Mouse (Mus musculus) hindbrain, embryonic 13.5 days (tissue): ENCODE measurements around the gene BC029722. TPM values are rescaled to one million over a fixed set of nuclear protein-coding genes. Genes with fewer than 3 reads are reported as not detected.

ENCODE experiments used
- ATAC-seq: fragments of 200-750 bp; cut with Nextera tagmentation; 2 replicates; pipeline ENCODE4 v1.8.0; 2017; ENCODE audit warnings: moderate TSS enrichment; ENCODE audit not compliant: low FRiP score
- H3K27ac ChIP-seq: fragments of 300-500 bp; sonication (generic); 2 replicates; pipeline ENCODE4 v1.5.1; 2015; ENCODE audit warnings: inconsistent platforms, mild to moderate bottlenecking, moderate library complexity
- H3K27me3 ChIP-seq: fragments of 300-500 bp; sonication (generic); 2 replicates; pipeline ENCODE4 v1.6.1; 2015; ENCODE audit warnings: mild to moderate bottlenecking, inconsistent platforms
- H3K36me3 ChIP-seq: fragments of 300-500 bp; sonication (generic); 2 replicates; pipeline ENCODE4 v1.6.1; 2015; ENCODE audit warnings: mild to moderate bottlenecking, inconsistent platforms
- H3K4me1 ChIP-seq: fragments of 300-500 bp; sonication (generic); replicated peaks from 2 replicates; pipeline ENCODE4 v1.6.1; 2015; ENCODE audit warnings: inconsistent platforms
- H3K4me2 ChIP-seq: fragments of 300-500 bp; sonication (generic); 2 replicates; pipeline ENCODE4 v1.6.1; 2015; ENCODE audit warnings: inconsistent platforms, mild to moderate bottlenecking, moderate library complexity
- H3K4me3 ChIP-seq: fragments of 300-500 bp; sonication (generic); 2 replicates; pipeline ENCODE4 v1.5.1; 2015; ENCODE audit warnings: mild to moderate bottlenecking, inconsistent platforms
- H3K9ac ChIP-seq: fragments of 300-500 bp; sonication (generic); 2 replicates; pipeline ENCODE4 v1.6.1; 2015; ENCODE audit warnings: mild to moderate bottlenecking, inconsistent platforms
- H3K9me3 ChIP-seq: fragments of 300-500 bp; sonication (generic); 2 replicates; pipeline ENCODE4 v1.6.1; 2016; ENCODE audit warnings: inconsistent platforms
- WGBS: fragments of 180-500 bp; shearing (Covaris S2); methylation state at CpG from one replicate; pipeline ENCODE4 v1.1.7; 2015; 5-methylcytosine and 5-hydroxymethylcytosine counted together
- polyA plus RNA-seq: library from polyadenylated mRNA; unstranded; fragments of >200 nt; fragmentation: Nextera tagmentation; extraction: Ambion mirVana; gene quantifications from 2 replicates; pipeline ENCODE4 v1.2.1, GENCODE M21; 2015

BC029722 gene
- polyA plus RNA-seq, 1 experiment from 2014 or later = 28.5 TPM

DNA sequence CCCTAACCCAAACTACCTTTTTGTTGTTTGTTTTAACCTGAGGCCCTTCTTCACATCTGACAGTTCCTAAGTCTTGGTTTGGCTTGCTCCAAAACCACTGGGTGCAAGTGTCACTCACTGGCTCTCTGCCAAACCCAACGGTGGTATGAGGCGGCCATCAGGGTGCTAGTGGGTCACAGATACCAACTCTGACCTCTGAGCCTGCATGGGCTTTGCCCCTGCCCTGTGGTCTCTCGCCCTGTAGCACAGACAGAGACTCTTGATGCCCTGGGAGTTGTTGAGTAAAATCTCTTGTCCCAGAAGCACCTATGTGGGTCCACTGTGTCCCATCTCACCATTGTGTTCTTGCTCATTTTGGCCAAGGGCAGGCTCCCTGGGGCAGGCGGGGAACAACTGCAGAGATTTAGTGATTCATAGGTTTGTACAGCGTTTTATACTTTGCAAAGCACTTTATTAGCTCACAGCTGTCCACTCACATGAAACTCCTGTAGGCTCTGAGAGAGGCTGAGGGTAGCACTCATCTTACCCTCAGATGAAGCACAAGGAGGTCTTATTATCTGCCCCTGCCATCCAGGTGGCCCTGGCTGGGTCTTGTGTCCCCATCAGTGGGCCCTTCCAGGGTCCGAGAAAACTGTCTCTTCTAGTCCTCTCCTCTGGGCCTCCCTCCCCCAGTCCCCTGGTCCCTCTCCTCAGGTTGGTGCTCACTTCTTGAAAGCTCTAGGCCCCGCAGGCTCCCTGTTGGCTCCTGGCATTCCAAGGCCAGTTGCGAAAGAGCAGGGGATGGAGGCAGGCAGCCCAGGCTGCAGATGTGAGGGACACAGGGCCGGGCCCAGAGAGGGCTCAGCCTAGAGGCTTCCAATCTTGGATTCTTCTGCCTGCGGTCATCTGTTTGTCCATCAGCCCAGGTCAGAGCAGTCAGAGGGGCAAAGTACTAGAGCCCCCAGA, 1.7 kb downstream of the BC029722 start:
- H3K36me3 ChIP-seq = peaks cover 70% of the 10 kb centered on the region
- H3K4me3 ChIP-seq = no peak overlapping the region
- no peaks in the 10 kb centered on the region for H3K27me3 ChIP-seq
- peak overlapping the region; percentile 83 for H3K4me2 ChIP-seq
- whole genome bisulfite sequencing = 83% methylated on average over 10 of the region's 10 CpGs
- H3K27ac ChIP-seq = no peak overlapping the region; the same call in 1 of the 2 replicates
- H3K9me3 ChIP-seq = no peaks in the 10 kb centered on the region
- ATAC-seq = no peak
- peak overlapping the region; percentile 90 for H3K9ac ChIP-seq
- peaks cover 35% of the 10 kb centered on the region for H3K4me1 ChIP-seq

DNA sequence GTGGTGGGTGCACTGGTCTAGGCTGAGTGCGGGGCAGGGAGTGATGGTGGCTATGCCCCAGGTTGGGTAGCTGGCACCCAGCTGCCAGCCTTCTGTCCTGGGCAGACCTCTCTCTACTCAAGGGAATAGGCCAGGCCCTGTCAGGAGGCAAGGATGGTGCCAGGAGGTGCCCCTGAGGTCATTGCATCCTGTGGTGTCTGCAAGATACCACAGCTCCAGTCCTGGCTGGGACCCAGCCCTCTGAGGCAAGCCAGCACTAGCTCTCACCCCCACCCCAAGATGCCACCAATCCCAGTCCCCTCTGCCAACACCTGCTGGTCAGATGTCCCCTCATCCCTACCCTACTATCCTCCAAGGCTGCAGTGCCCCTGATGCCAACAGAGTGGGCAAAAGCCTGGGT, 3.0 kb downstream of the BC029722 start:
- H3K9ac ChIP-seq = no peak overlapping the region; the same call in 1 of the 2 replicates
- H3K4me3 ChIP-seq = no peak overlapping the region
- H3K4me1 ChIP-seq = peaks cover 35% of the 10 kb centered on the region
- peaks cover 62% of the 10 kb centered on the region for H3K36me3 ChIP-seq
- no peak for ATAC-seq
- H3K27me3 ChIP-seq = no peaks in the 10 kb centered on the region
- no peak overlapping the region for H3K4me2 ChIP-seq
- H3K27ac ChIP-seq = no peak overlapping the region
- H3K9me3 ChIP-seq = no peaks in the 10 kb centered on the region
- WGBS = 95% methylated on average over 1 of the region's 1 CpGs

DNA sequence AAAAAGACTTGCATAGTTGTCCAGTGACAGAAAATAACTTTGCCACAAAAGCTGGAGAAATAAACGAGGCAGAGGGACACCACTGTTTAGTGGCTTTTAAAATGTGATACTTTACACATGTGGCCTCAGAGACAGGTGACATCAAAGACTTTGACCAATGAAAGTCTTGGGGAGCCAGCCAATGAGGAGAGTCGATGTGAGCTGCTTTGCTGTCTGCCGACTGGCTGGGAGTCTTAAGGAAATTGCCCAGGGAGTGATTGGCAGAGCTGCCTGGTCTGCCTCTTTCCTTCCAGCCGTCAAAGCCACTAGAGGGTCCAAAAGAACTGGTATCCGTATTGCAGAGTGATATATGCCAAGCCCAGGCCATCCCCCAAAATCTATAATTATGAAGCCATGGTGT, 4.4 kb downstream of the BC029722 start:
- peaks cover 62% of the 10 kb centered on the region for H3K36me3 ChIP-seq

DNA sequence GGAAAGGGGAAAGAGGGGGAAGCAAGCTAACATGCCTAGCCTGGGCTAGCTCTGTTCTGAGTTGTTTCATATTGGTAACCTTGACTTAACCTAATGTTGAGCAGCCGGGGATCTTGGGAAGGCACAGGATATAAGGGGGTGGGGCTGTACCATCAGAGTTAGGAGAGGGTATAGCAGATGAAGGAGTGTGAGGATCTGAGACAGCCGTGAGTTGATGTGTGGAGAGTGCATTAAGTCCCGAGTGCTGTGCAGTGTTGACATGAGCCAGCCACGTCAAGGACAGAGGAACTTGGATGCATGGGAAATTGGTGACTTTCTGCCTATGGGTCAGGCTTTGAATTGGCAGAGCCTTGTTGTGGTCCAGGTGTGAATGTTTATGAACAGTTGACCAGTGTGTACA, 6.6 kb downstream of the BC029722 start:
- Histone ChIP-seq H3K27ac (no peak overlapping the region), H3K36me3 (peaks cover 68% of the 10 kb centered on the region), H3K9ac (no peak overlapping the region), H3K27me3 (no peaks in the 10 kb centered on the region), H3K4me1 (peaks cover 10% of the 10 kb centered on the region), H3K4me2 (no peak overlapping the region), H3K9me3 (no peaks in the 10 kb centered on the region), H3K4me3 (no peak overlapping the region)
- 78% methylated on average over 4 of the region's 4 CpGs for WGBS
- ATAC-seq = no peak

More for the DNA sequence above, 4.4 kb downstream of the BC029722 start:
- no peak overlapping the region for H3K9ac ChIP-seq
- H3K27me3 ChIP-seq = no peaks in the 10 kb centered on the region
- no peaks in the 10 kb centered on the region for H3K9me3 ChIP-seq
- no peak overlapping the region for H3K27ac ChIP-seq
- peaks cover 32% of the 10 kb centered on the region for H3K4me1 ChIP-seq
- ATAC-seq = no peak
- H3K4me2 ChIP-seq = no peak overlapping the region
- H3K4me3 ChIP-seq = no peak overlapping the region
- WGBS = 43% methylated on average over 5 of the region's 5 CpGs

DNA sequence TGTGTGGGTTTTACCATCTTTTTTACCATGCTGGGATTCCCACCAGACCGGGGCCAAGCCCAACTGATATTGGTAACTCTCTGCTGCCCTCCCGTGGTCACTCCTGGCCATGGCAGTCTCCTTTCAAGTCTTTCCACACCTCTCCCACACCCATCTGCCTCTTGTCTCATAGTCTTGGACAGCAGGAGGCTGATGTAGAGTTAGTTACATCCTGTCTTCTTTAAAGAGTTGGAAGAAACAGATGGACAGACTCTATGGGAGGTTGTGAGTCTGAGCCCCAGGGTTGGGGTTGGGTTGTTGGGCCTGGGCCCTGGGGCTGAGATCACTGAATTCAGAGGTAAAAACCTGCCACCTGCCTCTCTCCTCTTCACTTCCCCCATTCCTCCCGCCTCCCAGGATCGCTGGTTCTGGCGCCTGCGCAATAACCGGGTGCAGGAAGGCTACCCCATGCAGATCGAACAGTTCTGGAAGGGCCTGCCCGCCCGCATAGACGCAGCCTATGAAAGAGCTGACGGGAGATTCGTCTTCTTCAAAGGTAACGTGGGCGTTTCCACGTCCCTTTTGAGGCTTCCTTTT, 7.3 kb downstream of the BC029722 start:
- Histone ChIP-seq H3K9ac (no peak overlapping the region), H3K4me3 (no peak overlapping the region), H3K9me3 (no peaks in the 10 kb centered on the region), H3K27ac (no peak overlapping the region), H3K36me3 (peaks cover 68% of the 10 kb centered on the region), H3K27me3 (no peaks in the 10 kb centered on the region), H3K4me2 (no peak overlapping the region), H3K4me1 (peaks cover 6% of the 10 kb centered on the region; the same call in 1 of the 2 replicates)
- ATAC-seq = no peak
- WGBS = 39% methylated on average over 16 of the region's 16 CpGs

DNA sequence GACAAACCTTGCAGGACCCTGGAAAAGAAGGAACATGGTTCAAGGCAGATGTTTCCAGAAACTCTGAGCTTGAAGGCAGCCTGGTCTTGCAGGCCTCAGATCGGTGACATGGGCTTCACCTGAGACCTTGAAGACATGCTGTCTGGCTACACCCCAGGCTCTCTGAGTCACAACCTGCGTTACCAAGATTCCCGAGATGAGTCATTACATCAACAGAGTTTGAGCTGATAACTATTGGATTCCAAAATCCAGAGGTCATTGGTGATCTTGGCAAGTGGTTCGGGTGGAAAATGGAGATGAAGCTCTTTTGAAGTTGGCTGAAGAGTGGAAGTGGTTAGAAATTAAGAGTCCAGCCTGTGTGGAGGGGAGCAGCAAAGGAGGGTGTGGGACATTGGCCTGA, 9.6 kb downstream of the BC029722 start:
- Histone ChIP-seq H3K36me3 (peaks cover 58% of the 10 kb centered on the region), H3K9ac (no peak overlapping the region), H3K27ac (no peak overlapping the region), H3K27me3 (no peaks in the 10 kb centered on the region), H3K4me1 (peaks cover 6% of the 10 kb centered on the region; the same call in 1 of the 2 replicates), H3K9me3 (no peaks in the 10 kb centered on the region), H3K4me3 (no peak overlapping the region), H3K4me2 (no peak overlapping the region)
- 89% methylated on average over 4 of the region's 4 CpGs for WGBS
- ATAC-seq = no peak

DNA sequence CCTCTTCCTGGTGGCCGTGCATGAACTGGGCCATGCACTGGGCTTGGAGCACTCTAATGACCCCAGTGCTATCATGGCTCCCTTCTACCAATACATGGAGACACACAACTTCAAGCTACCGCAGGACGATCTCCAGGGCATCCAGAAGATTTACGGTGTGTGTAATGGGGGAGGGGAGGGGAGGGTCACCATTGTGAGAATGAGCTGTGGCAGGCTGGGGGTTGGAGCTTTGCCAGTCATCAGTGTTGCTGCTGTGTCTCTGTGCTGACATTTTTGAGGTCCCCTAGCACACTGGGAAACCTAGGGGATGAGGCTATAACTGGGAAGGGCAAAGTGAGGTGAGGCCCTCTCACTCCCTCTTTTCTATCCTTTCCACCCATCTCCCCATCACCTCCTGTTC, 11.8 kb downstream of the BC029722 start:
- H3K4me3 ChIP-seq = no peak overlapping the region
- WGBS = 74% methylated on average over 4 of the region's 4 CpGs
- no peak for ATAC-seq

DNA sequence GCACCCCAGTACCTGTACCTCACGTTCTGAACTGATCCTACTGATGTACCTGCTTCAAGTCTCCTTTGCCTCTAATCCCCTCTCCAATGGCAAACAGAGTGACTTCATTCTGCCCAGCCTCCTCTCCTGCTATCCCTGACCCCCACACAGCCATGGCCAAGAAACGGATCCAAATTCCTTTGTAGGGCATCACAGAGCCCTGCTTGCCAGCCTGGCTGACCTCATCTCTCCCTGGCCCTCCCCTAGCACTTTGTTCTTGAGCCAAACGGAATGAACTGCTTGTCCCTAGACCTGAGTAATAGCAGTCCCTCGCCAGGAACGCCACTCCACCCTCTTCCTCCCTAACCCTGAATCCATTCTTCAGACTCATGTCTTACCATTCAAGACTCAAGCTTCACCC, 12.7 kb downstream of the BC029722 start:
- Histone ChIP-seq H3K4me1 (peaks cover 4% of the 10 kb centered on the region; the same call in 1 of the 2 replicates), H3K9me3 (no peaks in the 10 kb centered on the region), H3K4me2 (no peak overlapping the region), H3K36me3 (peaks cover 72% of the 10 kb centered on the region), H3K27ac (no peak overlapping the region), H3K4me3 (no peak overlapping the region), H3K27me3 (no peaks in the 10 kb centered on the region), H3K9ac (no peak overlapping the region)
- 80% methylated on average over 5 of the region's 5 CpGs for WGBS
- no peak for ATAC-seq

More for the DNA sequence above, 11.8 kb downstream of the BC029722 start:
- H3K9ac ChIP-seq = no peak overlapping the region
- no peaks in the 10 kb centered on the region for H3K9me3 ChIP-seq
- H3K27me3 ChIP-seq = no peaks in the 10 kb centered on the region
- H3K4me1 ChIP-seq = peaks cover 4% of the 10 kb centered on the region; the same call in 1 of the 2 replicates
- H3K36me3 ChIP-seq = peaks cover 64% of the 10 kb centered on the region
- no peak overlapping the region for H3K27ac ChIP-seq
- no peak overlapping the region for H3K4me2 ChIP-seq

DNA sequence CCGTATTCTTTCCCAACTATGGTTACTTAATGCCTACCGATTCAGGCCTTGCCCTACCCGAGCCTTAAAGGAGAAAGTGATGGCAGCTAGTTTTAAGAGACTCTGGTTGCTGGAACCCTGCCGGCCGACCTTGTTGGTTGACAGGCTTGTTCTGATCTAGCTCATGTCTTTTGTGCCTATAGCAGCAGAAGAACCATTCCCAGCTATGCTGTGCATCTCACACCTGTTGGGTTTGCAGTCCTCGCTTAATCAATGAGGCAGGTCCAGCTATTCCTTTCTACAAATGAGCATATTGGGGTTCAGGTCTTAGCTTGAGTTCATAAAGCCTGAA, 13.3 kb downstream of the BC029722 start:
- no peak for ATAC-seq
- Histone ChIP-seq H3K36me3 (peaks cover 72% of the 10 kb centered on the region), H3K9ac (no peak overlapping the region), H3K27ac (no peak overlapping the region), H3K9me3 (no peaks in the 10 kb centered on the region), H3K4me1 (peaks cover 4% of the 10 kb centered on the region; the same call in 1 of the 2 replicates), H3K4me3 (no peak overlapping the region), H3K4me2 (no peak overlapping the region), H3K27me3 (no peaks in the 10 kb centered on the region)
- WGBS = 87% methylated on average over 6 of the region's 6 CpGs

DNA sequence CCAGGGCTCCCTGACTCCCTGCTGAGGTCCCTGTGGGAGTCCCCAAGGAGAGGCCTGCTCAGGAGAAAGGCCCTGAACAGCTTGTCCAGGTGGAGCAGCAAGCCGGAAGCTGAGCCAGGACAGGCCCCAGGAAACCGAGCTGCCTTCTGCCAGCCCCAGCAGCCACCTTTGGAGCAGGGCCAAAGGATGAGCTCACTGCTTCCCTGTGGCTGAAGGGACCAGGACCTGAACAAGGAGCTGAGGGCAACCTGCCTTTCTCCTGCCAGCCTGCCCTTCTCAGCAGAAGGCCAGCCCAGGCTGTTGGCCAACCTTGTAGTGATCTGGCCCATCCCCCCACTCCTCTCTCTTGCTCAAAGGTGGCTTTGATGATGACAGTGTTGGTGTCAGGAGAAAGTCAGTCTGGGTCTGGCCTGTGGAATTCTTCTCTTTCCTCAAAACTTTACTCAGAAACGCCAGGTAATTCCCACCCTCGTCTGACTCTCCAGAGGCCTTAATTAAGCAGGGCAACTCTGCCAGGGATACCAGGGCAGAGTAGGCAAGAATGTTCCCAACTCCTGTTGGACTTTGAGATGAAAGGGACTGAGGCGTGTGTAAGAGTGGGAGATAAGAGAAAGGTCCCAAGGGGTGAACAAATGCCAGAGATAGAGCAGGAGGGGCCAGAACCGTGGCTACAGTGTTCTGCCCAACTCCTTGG, 13.8 kb downstream of the BC029722 start:
- H3K27me3 ChIP-seq = no peaks in the 10 kb centered on the region
- H3K4me3 ChIP-seq = no peak overlapping the region
- no peaks in the 10 kb centered on the region for H3K9me3 ChIP-seq
- H3K9ac ChIP-seq = no peak overlapping the region
- ATAC-seq = no peak
- 69% methylated on average over 6 of the region's 6 CpGs for WGBS
- H3K4me2 ChIP-seq = no peak overlapping the region
- no peak overlapping the region for H3K27ac ChIP-seq
- H3K4me1 ChIP-seq = peaks cover 4% of the 10 kb centered on the region; the same call in 1 of the 2 replicates
- H3K36me3 ChIP-seq = peaks cover 72% of the 10 kb centered on the region

DNA sequence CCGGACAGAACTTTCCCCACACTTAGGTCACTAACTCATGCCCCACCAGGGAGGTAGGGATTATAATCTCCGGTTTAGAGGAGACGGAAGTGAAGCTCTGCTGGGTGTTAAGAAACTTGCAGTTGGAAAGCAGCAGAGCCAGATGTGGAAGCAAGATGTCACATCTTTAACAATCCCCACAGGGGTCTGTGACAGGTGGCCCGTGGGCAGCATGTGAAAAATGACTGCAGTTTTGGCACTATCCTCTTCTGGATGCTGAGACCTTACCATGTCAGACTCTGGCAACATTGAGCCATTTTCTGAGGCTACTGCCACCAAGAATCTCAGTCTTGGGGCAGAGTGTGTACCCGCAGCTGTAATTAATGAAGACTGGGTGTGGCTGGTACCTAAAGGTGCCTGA, 15.2 kb downstream of the BC029722 start:
- no peak overlapping the region for H3K9ac ChIP-seq
- WGBS = 72% methylated on average over 5 of the region's 5 CpGs
- no peak overlapping the region for H3K4me2 ChIP-seq
- no peaks in the 10 kb centered on the region for H3K9me3 ChIP-seq
- H3K4me1 ChIP-seq = peaks cover 4% of the 10 kb centered on the region; the same call in 1 of the 2 replicates
- H3K27me3 ChIP-seq = no peaks in the 10 kb centered on the region
- no peak overlapping the region for H3K27ac ChIP-seq
- H3K4me3 ChIP-seq = no peak overlapping the region
- H3K36me3 ChIP-seq = peaks cover 74% of the 10 kb centered on the region
- no peak for ATAC-seq

DNA sequence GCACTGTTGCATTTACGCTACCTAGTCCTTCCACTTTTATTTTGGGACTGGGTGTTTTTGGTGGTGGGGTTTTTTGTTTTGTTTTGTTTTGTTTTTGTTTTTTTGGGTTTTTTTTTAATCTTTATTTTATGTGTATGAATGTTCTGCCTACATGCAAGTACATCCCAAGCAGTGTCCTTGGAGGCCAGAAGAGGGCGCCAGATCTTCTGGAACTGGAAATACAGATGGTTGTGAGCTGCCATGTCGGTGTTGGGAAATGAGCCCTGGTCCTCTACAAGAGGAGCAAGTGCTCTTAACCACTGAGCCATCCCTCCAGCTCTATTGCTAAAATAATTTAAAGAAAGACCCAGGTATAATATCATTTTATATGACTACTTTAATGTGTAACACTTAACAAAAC, 16.5 kb downstream of the BC029722 start:
- no peak for ATAC-seq
- WGBS = 58% methylated on average over 3 of the region's 3 CpGs
- no peak overlapping the region for H3K4me2 ChIP-seq
- H3K4me1 ChIP-seq = peaks cover 4% of the 10 kb centered on the region; the same call in 1 of the 2 replicates
- no peaks in the 10 kb centered on the region for H3K27me3 ChIP-seq
- H3K9me3 ChIP-seq = no peaks in the 10 kb centered on the region
- H3K36me3 ChIP-seq = peaks cover 81% of the 10 kb centered on the region
- no peak overlapping the region for H3K4me3 ChIP-seq
- no peak overlapping the region for H3K27ac ChIP-seq
- H3K9ac ChIP-seq = no peak overlapping the region
